Mouse (Mus musculus): ENCODE data around the gene Klrb1f.

DNA sequence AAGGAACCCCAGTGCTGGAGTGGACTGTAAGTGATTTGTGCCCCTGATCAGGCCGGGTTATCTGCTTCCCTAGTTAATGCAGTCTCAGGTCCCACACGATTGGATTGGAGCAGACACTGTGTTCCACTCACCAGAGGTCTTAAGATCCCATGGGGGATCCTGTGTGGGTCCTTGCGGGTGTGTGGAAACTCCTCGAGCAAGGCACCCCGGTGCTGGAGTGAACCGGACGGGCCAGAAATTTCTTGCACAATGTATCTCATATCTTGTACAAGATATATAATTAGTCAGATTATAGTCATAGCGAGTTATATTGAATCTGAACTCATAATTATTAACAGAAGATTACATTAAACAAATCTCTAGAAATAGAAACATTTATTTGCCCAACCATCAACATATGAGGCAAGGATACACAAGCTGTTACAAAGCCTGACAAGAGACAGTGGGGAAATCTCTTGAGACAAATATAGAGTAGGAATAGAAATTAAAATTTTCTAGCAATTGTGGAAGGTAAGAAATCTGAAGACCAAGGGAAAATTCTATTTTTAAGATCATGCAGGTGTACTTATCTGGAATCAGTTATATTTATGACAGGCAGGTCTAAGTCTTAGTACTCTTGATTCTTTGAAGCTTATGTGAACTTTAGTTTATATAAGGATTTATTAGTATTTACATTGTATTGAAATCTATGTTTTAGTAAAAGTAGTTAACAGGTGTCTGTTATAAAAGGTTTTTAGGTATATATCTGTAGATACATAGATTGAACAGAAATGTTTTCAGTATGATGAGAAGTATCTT is 18.1 kb upstream of the Klrb1f start:
- no peak for TF ChIP-seq CTCF (IDR thresholded peaks at IDR 0.05; ENCODE audit: low read depth)
- no peak for TF ChIP-seq EP300 (IDR thresholded peaks at IDR 0.05; ENCODE audit: low read depth)

Measured in liver, embryonic 14.5 days (tissue).